Mouse (Mus musculus) MEL (cell line): ENCODE data around the gene Bmp2k. TPM values are rescaled to one million over a fixed set of nuclear protein-coding genes. Genes with fewer than 3 reads are reported as not detected.
"Not testable (repeated sequence)": the region's sequence is repeated elsewhere in the genome, so short reads cannot be mapped to it uniquely, and the experiment has no call there.

Experiments used
- DNase-seq: peaks from one replicate; pipeline ENCODE4 v3.0.0; 2011; ENCODE audit warnings: low read depth, low spot score
- H3K27ac ChIP-seq: 2 replicates; pipeline ENCODE4 v1.5.1; 2012; ENCODE audit warnings: low read depth, mild to moderate bottlenecking, control low read depth, low read length, moderate library complexity; ENCODE audit not compliant: control insufficient read depth
- H3K27me3 ChIP-seq, 2 experiments: fragments of 150-350 bp in 1 of 2; sonication (generic) in 1 of 2; 2 replicates each; pipeline ENCODE4 v1.6.1; 2012; ENCODE audit warnings: low read length in 2 of 2, mild to moderate bottlenecking in 2 of 2, improper control_type of control experiment in 1 of 2, moderate library complexity in 1 of 2; ENCODE audit not compliant: insufficient read depth in 2 of 2, control insufficient read depth in 1 of 2
- H3K36me3 ChIP-seq, 2 experiments: 2 replicates each; pipeline ENCODE4 v1.6.1; 2012 to 2014; ENCODE audit warnings: low read length in 2 of 2, improper control_type of control experiment in 1 of 2, inconsistent platforms in 1 of 2, mild to moderate bottlenecking in 1 of 2; ENCODE audit not compliant: insufficient read depth in 2 of 2, control insufficient read depth in 1 of 2
- H3K4me1 ChIP-seq, 2 experiments: fragments of 150-350 bp in 1 of 2; sonication (generic) in 1 of 2; 2 replicates each; pipeline ENCODE4 v1.6.1; 2012; ENCODE audit warnings: low read length in 2 of 2, improper control_type of control experiment in 1 of 2, mild to moderate bottlenecking in 1 of 2; ENCODE audit not compliant: insufficient read depth in 2 of 2, control insufficient read depth in 1 of 2
- H3K4me3 ChIP-seq, 2 experiments: fragments of 150-350 bp in 1 of 2; sonication (generic) in 1 of 2; 2 replicates each; pipeline ENCODE4 v1.5.1; 2012; ENCODE audit warnings: low read depth in 2 of 2, low read length in 2 of 2, mild to moderate bottlenecking in 2 of 2, moderate library complexity in 2 of 2, control low read depth in 1 of 2, improper control_type of control experiment in 1 of 2; ENCODE audit not compliant: control insufficient read depth in 1 of 2, insufficient read depth in 1 of 2
- H3K79me2 ChIP-seq: 2 replicates; pipeline ENCODE4 v1.6.1; 2012; ENCODE audit warnings: mild to moderate bottlenecking, low read length, moderate library complexity; ENCODE audit not compliant: control insufficient read depth, poor library complexity, insufficient read depth
- H3K9ac ChIP-seq: 2 replicates; pipeline ENCODE4 v1.6.1; 2012; ENCODE audit warnings: low read depth, mild to moderate bottlenecking, control low read depth, low read length, moderate library complexity; ENCODE audit not compliant: control insufficient read depth, poor library complexity, severe bottlenecking
- H3K9me3 ChIP-seq: fragments of 150-350 bp; sonication (generic); replicated peaks from 2 replicates; pipeline ENCODE4 v1.6.1; 2012; ENCODE audit warnings: mild to moderate bottlenecking, low read length, improper control_type of control experiment, moderate library complexity; ENCODE audit not compliant: insufficient read depth
- CHD1 ChIP-seq: IDR thresholded peaks from 2 replicates; pipeline ENCODE4 v1.6.1; 2012; ENCODE audit warnings: low read depth, mild to moderate bottlenecking, inconsistent platforms, low read length, improper control_type of control experiment
- CHD2 ChIP-seq: IDR thresholded peaks from 2 replicates; pipeline ENCODE4 v1.6.1; 2011; ENCODE audit warnings: low read length, improper control_type of control experiment
- CTCF ChIP-seq, 3 experiments: IDR thresholded peaks in 2 of 3; conservative IDR thresholded peaks in 1 of 3; 2 replicates each; pipeline ENCODE4 v1.5.1; 2011 to 2012; ENCODE audit warnings: low read length in 3 of 3, low read depth in 2 of 3, mild to moderate bottlenecking in 2 of 3, improper control_type of control experiment in 1 of 3, inconsistent platforms in 1 of 3, mixed read lengths in 1 of 3, moderate library complexity in 1 of 3; ENCODE audit not compliant: control insufficient read depth in 1 of 3, insufficient read depth in 1 of 3, poor library complexity in 1 of 3, severe bottlenecking in 1 of 3
- ELF1 ChIP-seq: IDR thresholded peaks from 2 replicates; pipeline ENCODE4 v1.6.1; 2014; ENCODE audit warnings: low read depth, mild to moderate bottlenecking, inconsistent platforms, low read length, improper control_type of control experiment, moderate library complexity
- EP300 ChIP-seq, 2 experiments: IDR thresholded peaks; 2 replicates each; pipeline ENCODE4 v1.6.1; 2011; ENCODE audit warnings: improper control_type of control experiment in 2 of 2, low read length in 2 of 2, low read depth in 1 of 2, mild to moderate bottlenecking in 1 of 2
- GABPA ChIP-seq: IDR thresholded peaks from 2 replicates; pipeline ENCODE4 v1.6.1; 2012; ENCODE audit warnings: low read depth, mild to moderate bottlenecking, inconsistent platforms, low read length, improper control_type of control experiment, moderate library complexity
- KAT2A ChIP-seq: conservative IDR thresholded peaks from 2 replicates; pipeline ENCODE4 v1.6.1; 2012; ENCODE audit warnings: low read depth, low read length, improper control_type of control experiment, inconsistent platforms
- MAFK ChIP-seq: IDR thresholded peaks from 2 replicates; pipeline ENCODE4 v1.6.1; 2011; ENCODE audit warnings: low read depth, mild to moderate bottlenecking, low read length, improper control_type of control experiment, borderline replicate concordance
- MAZ ChIP-seq: IDR thresholded peaks from 2 replicates; pipeline ENCODE4 v1.6.1; 2012; ENCODE audit warnings: low read depth, mild to moderate bottlenecking, inconsistent platforms, low read length, improper control_type of control experiment
- MEF2A ChIP-seq: IDR thresholded peaks from 2 replicates; pipeline ENCODE4 v1.6.1; 2014; ENCODE audit warnings: low read depth, mild to moderate bottlenecking, inconsistent platforms, low read length, improper control_type of control experiment; ENCODE audit not compliant: poor library complexity, insufficient replicate concordance, severe bottlenecking; ENCODE audit errors: extremely low read depth
- MXI1 ChIP-seq: IDR thresholded peaks from 2 replicates; pipeline ENCODE4 v1.6.1; 2011; ENCODE audit warnings: mild to moderate bottlenecking, low read depth, low read length, improper control_type of control experiment
- MYC ChIP-seq: IDR thresholded peaks from 2 replicates; pipeline ENCODE4 v1.6.1; 2011; ENCODE audit warnings: low read depth, mild to moderate bottlenecking, low read length, improper control_type of control experiment, moderate library complexity
- NELFE ChIP-seq: IDR thresholded peaks from 2 replicates; pipeline ENCODE4 v1.6.1; 2011; ENCODE audit warnings: low read depth, low read length, improper control_type of control experiment
- TBP ChIP-seq: IDR thresholded peaks from 2 replicates; pipeline ENCODE4 v1.8.0; 2011; ENCODE audit warnings: low read depth, low read length, improper control_type of control experiment
- TCF12 ChIP-seq: IDR thresholded peaks from 2 replicates; pipeline ENCODE4 v1.6.1; 2014; ENCODE audit warnings: low read depth, mild to moderate bottlenecking, inconsistent platforms, low read length, improper control_type of control experiment, moderate library complexity
- ZC3H11A ChIP-seq: IDR thresholded peaks from 2 replicates; pipeline ENCODE4 v1.6.1; 2012; ENCODE audit warnings: low read depth, mild to moderate bottlenecking, inconsistent platforms, low read length, improper control_type of control experiment
- ZMIZ1 ChIP-seq: IDR thresholded peaks from 2 replicates; pipeline ENCODE4 v1.6.1; 2012; ENCODE audit warnings: low read depth, mild to moderate bottlenecking, inconsistent platforms, low read length, improper control_type of control experiment, moderate library complexity
- polyA plus RNA-seq, 2 experiments: library from polyadenylated mRNA; stranded (reverse) in 1 of 2; unstranded in 1 of 2; fragments of >175 nt in 1 of 2; fragments of >200 nt in 1 of 2; gene quantifications; 2 replicates each; pipeline versions ENCODE4 v1.2.1 to v1.2.4; 2012; ENCODE audit warnings: low replicate concordance in 2 of 2, low read depth in 1 of 2; ENCODE audit not compliant: insufficient read length in 2 of 2, insufficient read depth in 1 of 2, missing spikeins in 1 of 2
- total RNA-seq: library from RNA; depleted of rRNA; stranded (reverse); fragments of 300-350 nt; gene quantifications from 2 replicates; pipeline ENCODE4 v1.2.3, GENCODE M21; 2012

The Bmp2k gene
- total and polyA plus RNA-seq, 3 experiments = 10.8 to 16.3 TPM; not detected in 1

- Histone ChIP-seq H3K27ac (peak overlapping the region; percentile 11; the same call in 1 of the 2 replicates), H3K27me3 (no peaks in the 10 kb centered on the region), H3K4me3 (peak overlapping the region in 1 of 2 experiments; percentile 13; a peak in 1 of 4 replicates), H3K9me3 (no peaks in the 10 kb centered on the region), H3K9ac (0 out of 2 replicates have a peak overlapping the region, but pooled peaks have one; percentile 4), H3K36me3 (peaks cover 0 to 55% of the 10 kb centered on the region in 2 experiments; a peak in 2 of 4 replicates), H3K4me1 (peaks cover 12 to 36% of the 10 kb centered on the region in 2 experiments), H3K79me2 (peaks cover 64% of the 10 kb centered on the region)
- DNase-seq = peak; percentile 48
- TF ChIP-seq TCF12 (no peak), MAZ (no peak), MYC (no peak), CHD2 (no peak), ZC3H11A (no peak), MXI1 (no peak; the same call in 1 of the 2 replicates), CTCF (IDR thresholded peaks at IDR 0.05 in 2 of 3, conservative IDR thresholded peaks at IDR 0.05 in 1 of 3; ENCODE audit: control insufficient read depth in 1 of 3, insufficient read depth in 1 of 3, low read depth in 2 of 3, low read length in 3 of 3, poor library complexity in 1 of 3, severe bottlenecking in 1 of 3) (no peak), GABPA (no peak), TBP (no peak), MEF2A (no peak), CHD1 (no peak), EP300 (IDR thresholded peaks at IDR 0.05; ENCODE audit: low read depth in 1 of 2, low read length in 2 of 2) (no peak), ZMIZ1 (no peak), ELF1 (no peak), MAFK (no peak), KAT2A (no peak), NELFE (no peak)
Measured at GRCm38 (mm10) chr5:97007496-97007895, 10.0 kb downstream of the Bmp2k start.

GRCm38 (mm10) chr5:97009140-97009539 is 11.7 kb downstream of the Bmp2k start:
- Histone ChIP-seq H3K36me3 (peaks cover 0 to 52% of the 10 kb centered on the region in 2 experiments; a peak in 2 of 4 replicates), H3K27ac (peak overlapping the region; percentile 59), H3K79me2 (peaks cover 61% of the 10 kb centered on the region), H3K9ac (peak overlapping the region; percentile 13), H3K4me1 (peaks cover 12 to 39% of the 10 kb centered on the region in 2 experiments)
- not testable (repeated sequence) for H3K27me3 ChIP-seq, H3K4me3 ChIP-seq, H3K9me3 ChIP-seq
- DNase-seq = peak; percentile 38
